Mouse (Mus musculus) layer of hippocampus, adult 9-10 months (tissue): ENCODE measurements around the gene Tmbim6.
"Not testable (repeated sequence)": the region's sequence is repeated elsewhere in the genome, so short reads cannot be mapped to it uniquely, and the experiment has no call there.

ENCODE experiments used
- DNase-seq: peaks from one replicate; pipeline ENCODE4 v3.0.0; 2022; ENCODE audit warnings: low spot score

The Tmbim6 gene

DNA sequence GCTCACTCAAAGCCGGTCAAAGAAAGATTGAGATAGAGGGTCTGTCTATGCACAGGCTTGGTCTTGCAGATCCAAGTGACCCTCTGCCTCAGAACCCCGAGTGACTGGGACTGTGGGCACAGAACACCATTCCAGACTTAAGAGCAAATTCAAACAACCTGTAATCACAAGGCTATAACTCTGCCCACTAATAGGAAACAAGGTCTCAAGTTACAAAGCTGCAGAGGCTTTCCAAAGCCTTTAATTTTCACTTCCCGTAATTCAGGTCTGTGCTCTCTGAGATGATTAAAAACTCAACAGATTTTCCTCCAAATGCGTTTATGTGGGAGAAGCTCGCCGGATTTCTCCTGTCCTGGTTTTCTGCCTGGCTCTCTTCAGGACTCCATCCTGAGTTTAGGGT lies 8.6 kb upstream of the Tmbim6 start:
- no peak for DNase-seq

DNA sequence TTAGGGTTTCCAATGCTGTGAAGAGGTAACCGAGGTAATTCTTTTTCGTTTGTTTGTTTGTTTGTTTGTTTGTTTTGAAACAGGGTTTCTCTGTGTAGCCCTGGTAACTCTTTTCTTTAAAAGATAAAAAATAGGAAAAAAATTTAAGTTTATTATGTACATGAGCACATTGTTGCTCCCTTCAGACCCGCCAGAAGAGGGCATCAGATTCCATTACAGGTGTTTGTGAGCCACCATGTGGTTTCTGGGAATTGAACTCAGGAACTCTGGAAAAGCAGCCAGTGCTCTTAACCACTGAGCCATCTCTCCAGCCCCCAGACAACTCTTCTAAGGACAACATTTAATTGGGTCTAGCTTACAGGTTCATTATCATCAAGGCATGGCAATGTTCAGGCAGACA lies 6.6 kb upstream of the Tmbim6 start:
- not testable (repeated sequence) for DNase-seq

DNA sequence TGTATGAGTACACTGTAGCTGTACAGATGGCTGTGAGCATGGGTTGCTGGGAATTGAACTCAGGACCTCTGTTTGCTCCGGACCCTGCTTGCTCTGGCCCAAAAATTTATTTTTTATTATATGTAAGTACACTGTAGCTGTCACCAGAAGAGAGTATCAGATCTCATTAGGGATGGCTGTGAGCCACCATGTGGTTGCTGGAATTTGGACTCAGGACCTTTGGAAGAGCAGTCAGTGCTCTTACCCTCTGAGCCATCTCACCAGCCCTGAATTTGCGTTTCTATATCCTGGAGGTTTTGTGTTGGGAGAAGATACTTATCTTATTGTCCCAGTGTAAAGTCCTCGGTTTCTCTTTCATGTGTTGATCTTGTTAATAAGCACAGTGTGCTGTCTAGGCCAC lies 5.9 kb upstream of the Tmbim6 start:
- DNase-seq: no peak

DNA sequence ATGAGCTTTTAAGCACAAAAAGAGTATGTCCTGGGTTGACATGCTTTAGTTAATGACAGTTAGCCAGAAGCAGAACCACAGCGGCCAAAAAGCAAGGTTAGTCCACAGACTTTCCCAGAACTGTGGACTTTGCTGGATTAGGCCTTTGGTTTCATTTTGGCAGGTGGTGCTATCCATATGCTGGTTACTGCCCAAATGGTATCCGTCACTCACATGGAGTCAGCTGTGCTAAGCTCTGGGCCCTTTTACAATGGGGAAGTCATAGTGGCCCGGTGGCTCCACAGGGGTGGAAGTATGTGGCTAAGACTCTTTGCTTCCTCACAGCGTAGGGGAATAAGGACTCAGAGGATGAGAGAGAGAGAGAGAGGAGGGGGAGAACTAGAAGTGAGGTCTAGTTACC lies 4.7 kb upstream of the Tmbim6 start:
- DNase-seq: no peak

DNA sequence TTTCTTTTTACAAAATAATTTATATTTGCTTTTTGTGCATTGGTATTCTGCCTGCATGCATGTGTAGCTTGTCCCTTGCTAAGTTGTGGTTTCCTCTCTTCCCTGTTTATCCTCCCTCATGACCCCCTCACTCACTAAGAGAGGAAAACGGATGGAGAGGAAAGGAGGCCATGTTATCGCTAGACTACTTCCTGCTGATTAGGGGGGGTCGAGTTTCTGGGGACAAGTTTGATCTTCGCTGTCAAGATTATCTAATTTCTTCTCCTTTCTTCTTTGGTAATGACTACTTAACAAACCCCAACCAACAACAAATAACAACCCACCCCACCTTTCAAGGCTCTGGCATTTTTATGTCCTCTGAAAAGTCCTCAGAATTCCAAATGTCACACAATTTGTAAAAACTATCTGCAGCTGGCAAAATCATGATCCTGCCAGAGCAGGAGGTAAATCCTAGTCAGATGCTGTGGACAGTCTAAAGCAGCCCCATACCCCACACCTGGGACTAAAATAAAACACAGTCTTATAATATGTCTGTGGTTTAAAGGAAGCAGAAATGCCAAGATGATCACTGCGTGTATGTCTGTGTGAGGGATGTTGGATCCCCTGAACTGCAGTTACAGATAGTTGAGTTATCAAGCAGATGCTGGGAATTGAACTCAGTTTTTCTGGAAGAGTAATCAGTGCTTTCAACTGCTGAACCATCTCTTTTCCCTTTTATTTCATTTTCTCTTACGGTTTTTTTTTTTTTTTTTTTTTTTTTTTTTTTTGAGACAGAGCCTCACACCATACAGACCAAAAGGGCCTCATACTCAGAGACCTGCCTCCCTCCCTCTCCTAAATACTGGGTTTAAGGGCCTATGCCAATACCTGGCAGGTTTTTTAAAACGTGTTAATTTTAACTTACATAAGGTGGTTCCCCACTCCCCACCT lies 1.9 kb upstream of the Tmbim6 start:
- no peak for DNase-seq

DNA sequence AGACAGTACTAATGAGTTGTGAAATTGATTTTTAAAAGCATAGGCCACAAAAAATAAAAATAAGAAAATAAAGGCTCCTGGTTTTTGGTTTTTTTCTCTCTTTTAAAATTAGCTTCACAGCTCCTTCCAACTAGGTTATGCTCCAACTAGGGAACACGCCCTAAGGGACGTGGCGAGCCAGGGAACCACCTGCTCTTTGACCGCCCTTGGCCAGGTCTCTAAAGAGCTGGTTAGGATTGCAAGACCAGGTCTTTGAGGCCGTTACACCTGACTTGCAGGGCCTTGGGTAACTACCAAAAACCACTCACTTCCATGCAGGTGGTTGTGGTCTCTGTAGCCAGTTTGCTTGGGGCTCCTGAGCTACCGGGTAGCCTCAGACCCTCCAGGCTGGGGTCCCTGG lies 707 bp upstream of the Tmbim6 start:
- no peak for DNase-seq

GRCm38 (mm10) chr15:99393386-99394252 lies 937 bp downstream of the Tmbim6 start:
- DNase-seq: no peak

GRCm38 (mm10) chr15:99396462-99396861 lies 3.8 kb downstream of the Tmbim6 start:
- no peak for DNase-seq

DNA sequence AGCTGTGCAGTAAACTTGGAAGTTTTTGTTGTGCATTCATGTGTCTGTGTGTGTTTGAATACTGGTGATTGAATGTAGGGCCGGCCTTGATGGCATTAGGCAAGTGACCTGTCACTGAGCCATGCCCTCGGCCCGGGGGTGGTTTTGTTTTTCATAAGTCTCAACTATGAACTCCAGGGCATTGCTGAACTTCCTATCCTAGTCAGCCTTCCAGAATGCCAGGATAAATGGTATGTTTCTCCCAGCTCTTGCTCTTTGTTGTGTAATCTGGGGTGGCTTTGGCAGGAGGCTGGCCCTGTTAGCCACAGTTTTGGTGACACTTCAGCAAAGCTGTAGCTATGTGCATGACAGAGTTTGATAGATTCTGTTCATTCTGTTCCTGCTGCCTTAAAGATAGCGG lies 4.2 kb downstream of the Tmbim6 start:
- no peak for DNase-seq

DNA sequence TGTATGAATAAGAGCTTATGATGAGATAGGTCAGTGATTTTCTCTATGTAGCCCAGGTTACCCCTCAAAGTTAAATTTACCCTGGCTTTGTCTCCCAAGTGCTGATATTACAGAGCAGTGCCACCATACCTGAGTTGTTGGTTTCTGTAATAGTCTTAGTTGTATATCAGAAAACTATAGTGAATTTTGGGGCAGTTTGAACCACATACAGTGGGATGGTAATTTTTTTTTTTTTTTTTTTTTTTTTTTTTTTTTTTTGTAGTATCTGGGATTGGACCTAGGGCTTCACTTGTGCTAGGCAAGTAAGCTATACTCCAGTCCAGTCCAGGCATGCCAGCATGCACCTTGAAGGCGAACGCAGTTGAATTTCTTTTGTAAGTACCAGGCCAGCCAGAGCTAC lies 4.9 kb downstream of the Tmbim6 start:
- no peak for DNase-seq

DNA sequence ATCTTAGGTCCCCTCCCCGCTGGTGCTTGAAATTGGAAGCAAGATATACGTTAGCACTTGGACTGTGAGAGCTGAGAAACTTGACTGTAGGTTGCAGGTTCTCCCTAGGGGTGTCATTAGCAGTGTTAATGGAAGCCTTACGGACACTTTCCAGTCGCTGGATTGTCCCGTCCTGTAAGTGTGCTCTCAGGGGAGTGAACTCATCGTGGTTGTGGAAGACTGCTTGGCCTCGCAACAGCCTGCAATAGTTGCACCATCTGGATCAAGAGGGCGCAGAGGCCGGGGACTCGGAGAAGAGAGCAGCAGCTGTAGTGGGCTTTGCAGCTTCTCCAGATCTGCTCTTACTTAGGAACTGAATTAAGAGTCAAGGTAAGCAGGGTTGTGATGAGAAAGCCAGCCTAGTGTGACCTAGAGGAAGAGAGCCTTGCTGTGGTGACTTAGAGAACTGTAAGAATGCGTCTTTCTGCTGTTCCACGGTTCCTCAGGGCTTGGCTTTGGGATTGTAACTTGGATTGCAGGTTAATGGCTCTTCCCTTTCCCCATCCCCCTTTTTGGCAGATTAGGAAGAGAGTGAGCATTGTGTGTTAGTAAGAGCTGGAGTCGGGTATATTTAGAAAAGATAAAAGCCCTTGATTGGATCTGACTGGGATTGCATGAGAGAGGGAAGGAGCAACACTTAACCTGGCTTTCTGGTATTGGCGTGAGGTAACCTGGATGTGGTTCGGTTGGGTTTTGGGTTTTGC lies 7.0 kb downstream of the Tmbim6 start:
- DNase-seq: no peak

- no peak for DNase-seq
Measured at GRCm38 (mm10) chr15:99400602-99401001, 7.9 kb downstream of the Tmbim6 start.

DNA sequence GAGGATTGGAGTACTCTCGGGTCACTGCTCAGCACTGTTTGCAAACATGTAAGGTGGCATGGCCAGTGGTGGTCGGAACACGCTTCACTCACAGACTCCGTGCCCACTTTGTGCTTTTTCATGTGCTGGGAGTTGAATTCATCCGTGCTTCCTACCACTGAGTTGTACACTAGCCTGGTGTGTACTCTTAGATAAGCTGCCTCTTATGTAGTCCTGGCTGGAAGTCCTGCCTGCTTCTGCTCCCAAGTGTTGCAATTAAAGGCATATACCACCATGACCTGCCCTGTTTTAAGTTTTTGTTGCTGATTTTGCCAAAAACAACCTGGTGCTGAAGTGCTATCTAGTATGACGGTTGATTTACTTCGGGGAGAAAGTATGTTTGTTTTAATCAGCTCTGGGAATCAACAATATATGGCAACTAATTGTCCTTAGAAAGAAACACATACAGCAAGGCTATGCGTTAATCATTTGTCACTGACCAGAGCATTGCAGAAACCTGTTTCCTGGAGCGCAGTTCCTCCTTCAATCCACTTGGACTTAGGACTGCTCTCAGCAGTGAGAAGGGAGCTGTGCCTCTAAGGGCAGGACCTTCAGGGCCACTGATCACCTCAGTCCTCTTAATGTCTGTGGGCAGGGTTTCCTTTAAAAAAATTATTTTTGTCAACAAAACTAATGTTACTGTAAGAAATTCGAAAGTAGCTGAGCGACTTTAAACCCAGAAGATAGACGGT lies 10.6 kb downstream of the Tmbim6 start:
- DNase-seq: no peak

DNA sequence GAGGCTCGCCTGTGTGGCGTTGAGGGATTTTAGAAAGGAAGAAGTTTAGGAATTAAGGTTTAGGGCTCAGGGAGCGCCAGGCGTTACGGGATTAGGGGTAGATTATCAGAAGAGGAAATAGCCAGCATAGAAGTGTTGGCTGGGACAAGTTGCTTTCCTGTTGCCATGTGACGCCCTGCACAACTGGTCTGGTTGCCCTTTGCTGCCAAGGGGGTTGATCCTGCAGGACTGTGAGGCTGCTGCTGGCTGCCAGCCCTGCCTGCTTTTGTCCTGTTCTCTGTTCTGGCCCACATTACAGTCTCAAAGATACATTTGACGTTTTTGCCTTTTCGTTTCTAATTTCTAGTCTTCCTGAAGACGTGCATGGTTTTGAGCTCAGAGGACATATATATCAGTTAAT lies 12.5 kb downstream of the Tmbim6 start:
- DNase-seq: no peak

GRCm38 (mm10) chr15:99406986-99407570 lies 14.4 kb downstream of the Tmbim6 start:
- DNase-seq: no peak

DNA sequence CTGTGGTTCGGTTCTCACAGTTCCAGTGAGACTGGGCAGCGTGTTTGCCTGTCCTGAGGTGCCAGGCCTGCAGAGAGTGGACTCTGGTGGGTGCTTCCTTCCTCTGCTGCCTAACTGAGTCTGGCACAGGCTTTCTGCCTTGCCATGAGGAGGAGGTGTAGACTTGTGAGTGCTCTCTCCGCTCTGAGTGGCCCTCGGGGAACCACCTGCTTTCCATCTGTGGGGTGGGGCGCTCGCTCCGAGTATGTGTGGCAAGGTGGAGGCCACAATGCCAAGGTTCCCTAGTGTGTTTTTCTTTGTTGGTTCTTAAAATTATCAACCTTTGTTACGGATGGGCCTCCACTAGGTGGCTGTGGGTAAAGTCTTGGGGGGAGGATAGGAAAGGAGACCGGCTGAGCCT lies 16.2 kb downstream of the Tmbim6 start:
- DNase-seq: no peak

- DNase-seq: no peak
Measured at GRCm38 (mm10) chr15:99411747-99412146, 19.1 kb downstream of the Tmbim6 start.

- DNase-seq: no peak
Measured at GRCm38 (mm10) chr15:99415793-99416192, 23.1 kb downstream of the Tmbim6 start.

DNA sequence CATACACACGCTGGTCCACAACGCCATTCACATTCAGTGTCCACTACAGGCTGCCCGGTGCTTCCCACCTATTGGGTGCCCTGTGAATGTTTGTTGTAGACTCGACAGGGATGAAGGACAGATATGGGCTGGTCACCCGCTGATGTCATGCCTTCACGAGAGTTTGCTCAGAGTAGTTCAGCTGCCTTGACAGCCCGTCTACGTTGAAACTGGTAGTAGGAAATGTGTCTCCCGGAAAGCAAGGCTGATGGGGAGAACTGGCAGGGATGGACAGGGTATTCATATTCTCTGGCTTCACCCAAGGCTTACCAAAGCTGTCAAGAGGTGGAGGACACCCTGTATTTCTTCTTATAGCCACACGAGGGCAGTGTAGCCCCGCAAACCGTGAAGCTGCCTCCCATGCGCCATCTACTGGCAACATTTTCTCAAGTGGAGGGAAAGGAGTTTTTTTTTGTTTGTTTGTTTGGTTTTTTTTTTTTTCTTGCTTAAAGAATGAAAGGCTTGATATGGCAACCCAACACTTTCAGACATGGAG lies 23.7 kb downstream of the Tmbim6 start:
- peak; percentile 58 for DNase-seq

DNA sequence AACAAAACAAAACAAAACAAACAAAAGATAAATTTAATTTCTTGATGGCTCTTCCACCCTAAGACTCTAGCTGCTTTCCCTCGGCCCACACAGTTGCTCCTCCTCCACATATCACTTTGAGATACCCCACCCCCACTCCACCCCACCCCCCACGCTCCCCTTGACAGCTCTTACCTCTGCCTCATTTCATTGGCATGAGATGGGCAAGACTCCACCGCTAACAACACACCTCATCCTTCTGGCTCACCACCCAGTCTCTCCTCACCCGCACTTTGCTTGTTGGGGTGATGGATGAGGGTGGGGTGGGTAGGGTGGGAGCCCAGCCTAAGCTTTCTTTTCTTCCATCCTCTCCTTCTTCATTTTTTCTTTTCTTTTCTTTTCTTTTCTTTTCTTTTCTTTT lies 24.3 kb downstream of the Tmbim6 start:
- DNase-seq: no peak

- DNase-seq: no peak
Measured at GRCm38 (mm10) chr15:99417692-99418271, 25.1 kb downstream of the Tmbim6 start.
